Mouse (Mus musculus) adrenal gland (tissue): ENCODE data around the gene 2310011J03Rik.

ENCODE experiments used
- intact Hi-C: fragments of 180-260 bp; cut with DNase I; formaldehyde crosslinking; loops from one replicate; pipeline ENCODE4 v1.15.1; 2025
- microRNA-seq, 2 experiments: library from miRNA; unstranded; fragments of <30 nt; microRNA quantifications; one replicate each; pipeline ENCODE4; 2019

Gene 2310011J03Rik

DNA sequence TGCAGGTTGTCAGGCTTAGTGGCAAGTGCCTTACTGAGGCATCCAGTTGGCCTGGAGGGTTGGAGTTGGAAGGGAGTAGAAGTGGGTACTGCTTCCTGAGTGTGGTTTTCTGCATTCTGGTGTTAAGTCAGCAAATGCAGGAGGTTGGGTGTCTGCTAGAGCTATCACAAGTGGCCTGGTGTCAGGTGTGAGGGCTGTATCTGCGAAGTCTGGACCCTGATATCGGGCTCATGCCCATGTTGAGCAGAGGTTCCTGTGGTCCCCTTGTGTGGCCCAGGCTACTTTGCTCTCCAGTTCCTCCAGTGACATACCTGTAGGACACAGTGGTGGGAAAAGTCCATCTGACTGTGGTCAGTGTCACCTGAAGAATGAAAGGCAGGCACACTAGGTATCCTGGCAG is 50.2 kb downstream of the 2310011J03Rik start:
- intact Hi-C loops: no loop called here

Small RNA genes within 50 kb of the gene (microRNA-seq; reads per million reads assigned to microRNA genes)
- gene Mir6911: 0.25 to 0.46 reads per million in 2 experiments
